Mouse (Mus musculus) macrophage (primary cell): ENCODE data around the gene Rpl18a. TPM values are rescaled to one million over a fixed set of nuclear protein-coding genes. Genes with fewer than 3 reads are reported as not detected.

Experiments
- H3K27ac ChIP-seq: fragments of 350-480 bp; formaldehyde crosslinking; 2 replicates; pipeline ENCODE4 v1.9.0; 2021
- H3K36me3 ChIP-seq: fragments of 350-480 bp; formaldehyde crosslinking; 2 replicates; pipeline ENCODE4 v1.9.0; 2021; ENCODE audit errors: inconsistent target
- H3K4me3 ChIP-seq: fragments of 350-480 bp; formaldehyde crosslinking; 2 replicates; pipeline ENCODE4 v1.9.0; 2021; ENCODE audit errors: inconsistent target
- H3K79me2 ChIP-seq: fragments of 350-480 bp; formaldehyde crosslinking; 2 replicates; pipeline ENCODE4 v1.9.0; 2021; ENCODE audit errors: inconsistent target
- WGBS: methylation state at CpG from one replicate; pipeline ENCODE4 v1.1.7; 2026; ENCODE audit warnings: inconsistent platforms; ENCODE audit not compliant: missing documents; 5-methylcytosine and 5-hydroxymethylcytosine counted together
- polyA plus RNA-seq: library from polyadenylated mRNA; stranded (reverse); fragments of 250-400 nt; gene quantifications from 3 replicates; pipeline ENCODE4 v1.2.4, GENCODE M21; 2018; ENCODE audit warnings: inconsistent platforms

Gene Rpl18a
- polyA plus RNA-seq, 1 experiment from 2014 or later = 1,516 TPM

- H3K36me3 ChIP-seq = no peaks in the 10 kb centered on the region
- no peaks in the 10 kb centered on the region for H3K79me2 ChIP-seq
- H3K4me3 ChIP-seq = no peak overlapping the region
- H3K27ac ChIP-seq = no peak overlapping the region
- WGBS = 54% methylated on average over 15 of the region's 15 CpGs
Observed at GRCm38 (mm10) chr8:70846371-70847154, 50.6 kb downstream of the Rpl18a start.

GRCm38 (mm10) chr8:70845108-70845507 lies 52.1 kb downstream of the Rpl18a start:
- H3K4me3 ChIP-seq = no peak overlapping the region
- no peak overlapping the region for H3K27ac ChIP-seq
- 69% methylated on average over 5 of the region's 5 CpGs for WGBS
- no peaks in the 10 kb centered on the region for H3K36me3 ChIP-seq
- H3K79me2 ChIP-seq = no peaks in the 10 kb centered on the region

Other genes starting within 250 kb of the Rpl18a start
- gene Pgpep1, start 237.0 kb downstream of the Rpl18a start, polyA plus RNA-seq = 19.1 to 57.8 TPM (median 24.3 TPM) in 3 replicates
- gene Lsm4, start 224.2 kb downstream of the Rpl18a start, polyA plus RNA-seq = 47.7 to 66.4 TPM (median 48.9 TPM) in 3 replicates
- 29.7 to 79.6 TPM (median 40.0 TPM) in 3 replicates for gene Jund, start 198.5 kb downstream of the Rpl18a start, polyA plus RNA-seq
- not detected in 3 replicates for gene Iqcn, start 194.0 kb downstream of the Rpl18a start, polyA plus RNA-seq
- not detected in 3 replicates for gene Gm3336, start 178.9 kb downstream of the Rpl18a start, polyA plus RNA-seq
- gene Pde4c, start 173.7 kb downstream of the Rpl18a start, polyA plus RNA-seq = not detected in 3 replicates
- 3.2 to 5.2 TPM (median 3.7 TPM) in 3 replicates for gene Rab3a, start 142.7 kb downstream of the Rpl18a start, polyA plus RNA-seq
- gene Mpv17l2, start 136.5 kb downstream of the Rpl18a start, polyA plus RNA-seq = 26.0 to 40.2 TPM (median 29.3 TPM) in 3 replicates
- 23.2 to 26.1 TPM (median 23.3 TPM) in 3 replicates for gene Pik3r2, start 120.7 kb downstream of the Rpl18a start, polyA plus RNA-seq
- gene Mast3, start 92.4 kb downstream of the Rpl18a start, polyA plus RNA-seq = 40.6 to 60.5 TPM (median 46.5 TPM) in 3 replicates
- gene Il12rb1, start 89.0 kb downstream of the Rpl18a start, polyA plus RNA-seq = 1.4 to 7.6 TPM (median 1.6 TPM) in 3 replicates
- gene Arrdc2, start 57.7 kb downstream of the Rpl18a start, polyA plus RNA-seq = 8.1 to 21.9 TPM (median 12.1 TPM) in 3 replicates
- 1.2 to 1.7 TPM (median 1.6 TPM) in 3 replicates for gene Kcnn1, start 34.2 kb downstream of the Rpl18a start, polyA plus RNA-seq
- 47.6 to 62.3 TPM (median 58.2 TPM) in 3 replicates for gene Ccdc124, start 23.5 kb downstream of the Rpl18a start, polyA plus RNA-seq
- not detected in 3 replicates for gene Slc5a5, start 4.7 kb downstream of the Rpl18a start, polyA plus RNA-seq
- gene Map1s, start 8.5 kb upstream of the Rpl18a start, polyA plus RNA-seq = 20.1 to 42.7 TPM (median 38.1 TPM) in 3 replicates